Mouse (Mus musculus) forebrain, embryonic 10.5 days (tissue): ENCODE data around the gene Gm49486. TPM values are rescaled to one million over a fixed set of nuclear protein-coding genes. Genes with fewer than 3 reads are reported as not detected.
A peak's percentile ranks its signal among the peaks of the same experiment; 100 is the strongest.

Source experiments
- DNase-seq: peaks from one replicate; pipeline ENCODE4 v3.0.0-alpha.2; 2017; ENCODE audit warnings: low spot score; ENCODE audit errors: extremely low spot score
- H3K27ac ChIP-seq: fragments of 300-500 bp; sonication (generic); 2 replicates; pipeline ENCODE4 v1.5.1; 2016; ENCODE audit warnings: mild to moderate bottlenecking
- H3K27me3 ChIP-seq: fragments of 300-500 bp; sonication (generic); 2 replicates; pipeline ENCODE4 v1.6.1; 2016; ENCODE audit warnings: mild to moderate bottlenecking; ENCODE audit not compliant: poor library complexity, severe bottlenecking
- H3K36me3 ChIP-seq: fragments of 300-500 bp; sonication (generic); replicated peaks from 2 replicates; pipeline ENCODE4 v1.6.1; 2016; ENCODE audit warnings: mild to moderate bottlenecking, moderate library complexity
- H3K4me1 ChIP-seq: fragments of 300-500 bp; sonication (generic); 2 replicates; pipeline ENCODE4 v1.6.1; 2016
- H3K4me3 ChIP-seq: fragments of 300-500 bp; sonication (generic); 2 replicates; pipeline ENCODE4 v1.5.1; 2016; ENCODE audit warnings: mild to moderate bottlenecking, moderate library complexity
- H3K9me3 ChIP-seq: fragments of 300-500 bp; sonication (generic); 2 replicates; pipeline ENCODE4 v1.6.1; 2016; ENCODE audit warnings: mild to moderate bottlenecking, moderate library complexity
- WGBS: fragments of 180-500 bp; shearing (Covaris S2); methylation state at CpG from one replicate; pipeline ENCODE4 v1.1.7; 2016; 5-methylcytosine and 5-hydroxymethylcytosine counted together
- polyA plus RNA-seq: library from polyadenylated mRNA; unstranded; fragments of >200 nt; fragmentation: Nextera tagmentation; extraction: Ambion mirVana; gene quantifications from 2 replicates; pipeline ENCODE4 v1.2.1, GENCODE M21; 2016

The Gm49486 gene
- polyA plus RNA-seq, 1 experiment from 2014 or later = 0.14 TPM

GRCm38 (mm10) chr15:79285399-79285798, 56.2 kb downstream of the Gm49486 start, which contains the start of gene Baiap2l2:
Baiap2l2 (minus strand) TSS chr15:79285537.
- peaks cover 35% of the 10 kb centered on the region for H3K36me3 ChIP-seq
- H3K4me3 ChIP-seq = no peak within 1 kb of the TSS
- H3K9me3 ChIP-seq = no peaks in the 10 kb centered on the region
- 79% methylated on average over 10 of the region's 10 CpGs for WGBS
- H3K27ac ChIP-seq = no peak within 1 kb of the TSS
- DNase-seq = no peak
- H3K4me1 ChIP-seq = peaks cover 8% of the 10 kb centered on the region
- H3K27me3 ChIP-seq = no peaks in the 10 kb centered on the region

GRCm38 (mm10) chr15:79286141-79286540, 57.0 kb downstream of the Gm49486 start:
- Histone ChIP-seq H3K4me3 (no peak overlapping the region), H3K4me1 (peaks cover 8% of the 10 kb centered on the region), H3K9me3 (no peaks in the 10 kb centered on the region), H3K27me3 (no peaks in the 10 kb centered on the region), H3K36me3 (peaks cover 35% of the 10 kb centered on the region), H3K27ac (no peak overlapping the region)
- DNase-seq = no peak
- WGBS = 91% methylated on average over 7 of the region's 7 CpGs

GRCm38 (mm10) chr15:79287091-79287490, 57.9 kb downstream of the Gm49486 start:
- H3K4me1 ChIP-seq = 0 out of 2 replicates have a peak, but pooled peaks cover 5% of the 10 kb centered on the region
- no peak overlapping the region for H3K27ac ChIP-seq
- WGBS = 92% methylated on average over 7 of the region's 7 CpGs
- no peak for DNase-seq
- no peaks in the 10 kb centered on the region for H3K27me3 ChIP-seq
- peaks cover 35% of the 10 kb centered on the region for H3K36me3 ChIP-seq
- H3K4me3 ChIP-seq = no peak overlapping the region
- H3K9me3 ChIP-seq = no peaks in the 10 kb centered on the region

- DNase-seq = no peak
- WGBS = 92% methylated on average over 3 of the region's 3 CpGs
- H3K36me3 ChIP-seq = peaks cover 35% of the 10 kb centered on the region
- H3K27me3 ChIP-seq = no peaks in the 10 kb centered on the region
- H3K4me3 ChIP-seq = no peak overlapping the region
- no peak overlapping the region for H3K27ac ChIP-seq
- no peaks in the 10 kb centered on the region for H3K9me3 ChIP-seq
- 0 out of 2 replicates have a peak, but pooled peaks cover 5% of the 10 kb centered on the region for H3K4me1 ChIP-seq
Measured at GRCm38 (mm10) chr15:79288387-79288786, 59.2 kb downstream of the Gm49486 start.

GRCm38 (mm10) chr15:79289441-79289840, 60.2 kb downstream of the Gm49486 start:
- Histone ChIP-seq H3K27ac (no peak overlapping the region), H3K9me3 (no peaks in the 10 kb centered on the region), H3K4me1 (0 out of 2 replicates have a peak, but pooled peaks cover 5% of the 10 kb centered on the region), H3K36me3 (peaks cover 35% of the 10 kb centered on the region), H3K27me3 (no peaks in the 10 kb centered on the region), H3K4me3 (no peak overlapping the region)
- 93% methylated on average over 12 of the region's 12 CpGs for WGBS
- no peak for DNase-seq

GRCm38 (mm10) chr15:79290340-79290739, 61.1 kb downstream of the Gm49486 start:
- Histone ChIP-seq H3K4me1 (0 out of 2 replicates have a peak, but pooled peaks cover 2% of the 10 kb centered on the region), H3K27me3 (no peaks in the 10 kb centered on the region), H3K27ac (no peak overlapping the region), H3K4me3 (no peak overlapping the region), H3K9me3 (no peaks in the 10 kb centered on the region), H3K36me3 (peaks cover 35% of the 10 kb centered on the region)
- 86% methylated on average over 3 of the region's 3 CpGs for WGBS
- DNase-seq = no peak

- no peaks in the 10 kb centered on the region for H3K4me1 ChIP-seq
- no peaks in the 10 kb centered on the region for H3K9me3 ChIP-seq
- no peaks in the 10 kb centered on the region for H3K27me3 ChIP-seq
- no peak overlapping the region for H3K27ac ChIP-seq
- H3K4me3 ChIP-seq = no peak overlapping the region
- no peak for DNase-seq
- WGBS = 89% methylated on average over 9 of the region's 9 CpGs
- peaks cover 17% of the 10 kb centered on the region for H3K36me3 ChIP-seq
Measured at GRCm38 (mm10) chr15:79292779-79293178, 63.6 kb downstream of the Gm49486 start.

GRCm38 (mm10) chr15:79298553-79298952, 69.4 kb downstream of the Gm49486 start:
- peaks cover 20% of the 10 kb centered on the region; the same call in 1 of the 2 replicates for H3K36me3 ChIP-seq
- WGBS = 88% methylated on average over 6 of the region's 6 CpGs
- H3K4me1 ChIP-seq = peaks cover 7% of the 10 kb centered on the region; the same call in 1 of the 2 replicates
- no peak overlapping the region for H3K4me3 ChIP-seq
- H3K27ac ChIP-seq = no peak overlapping the region
- H3K9me3 ChIP-seq = no peaks in the 10 kb centered on the region
- H3K27me3 ChIP-seq = no peaks in the 10 kb centered on the region
- DNase-seq = no peak

GRCm38 (mm10) chr15:79299563-79300155, 70.5 kb downstream of the Gm49486 start:
- DNase-seq = no peak

GRCm38 (mm10) chr15:79303725-79304124, 74.5 kb downstream of the Gm49486 start:
- WGBS = 88% methylated on average over 8 of the region's 8 CpGs
- no peak for DNase-seq
- H3K27me3 ChIP-seq = no peaks in the 10 kb centered on the region
- no peaks in the 10 kb centered on the region for H3K9me3 ChIP-seq
- peaks cover 61% of the 10 kb centered on the region for H3K36me3 ChIP-seq
- H3K4me1 ChIP-seq = peaks cover 7% of the 10 kb centered on the region; the same call in 1 of the 2 replicates
- H3K4me3 ChIP-seq = no peak overlapping the region
- H3K27ac ChIP-seq = no peak overlapping the region

More at GRCm38 (mm10) chr15:79299563-79300155, 70.5 kb downstream of the Gm49486 start:
- no peaks in the 10 kb centered on the region for H3K27me3 ChIP-seq
- peaks cover 7% of the 10 kb centered on the region; the same call in 1 of the 2 replicates for H3K4me1 ChIP-seq
- no peak overlapping the region for H3K4me3 ChIP-seq
- peak overlapping the region; percentile 41; the same call in 1 of the 2 replicates for H3K27ac ChIP-seq
- no peaks in the 10 kb centered on the region for H3K9me3 ChIP-seq
- 90% methylated on average over 2 of the region's 2 CpGs for WGBS
- H3K36me3 ChIP-seq = peaks cover 27% of the 10 kb centered on the region; the same call in 1 of the 2 replicates

- DNase-seq = no peak
- H3K27ac ChIP-seq = no peak overlapping the region
- 64% methylated on average over 5 of the region's 5 CpGs for WGBS
- no peaks in the 10 kb centered on the region for H3K27me3 ChIP-seq
- H3K36me3 ChIP-seq = peaks cover 62% of the 10 kb centered on the region
- H3K4me1 ChIP-seq = no peaks in the 10 kb centered on the region
- H3K4me3 ChIP-seq = no peak overlapping the region
- H3K9me3 ChIP-seq = no peaks in the 10 kb centered on the region
Measured at GRCm38 (mm10) chr15:79304832-79305231, 75.6 kb downstream of the Gm49486 start.

- no peak overlapping the region for H3K4me3 ChIP-seq
- no peak for DNase-seq
- H3K27me3 ChIP-seq = no peaks in the 10 kb centered on the region
- 86% methylated on average over 23 of the region's 23 CpGs for WGBS
- H3K27ac ChIP-seq = no peak overlapping the region
- H3K36me3 ChIP-seq = peaks cover 62% of the 10 kb centered on the region
- H3K4me1 ChIP-seq = no peaks in the 10 kb centered on the region
- no peaks in the 10 kb centered on the region for H3K9me3 ChIP-seq
Measured at GRCm38 (mm10) chr15:79306043-79306637, 76.9 kb downstream of the Gm49486 start.
